Mouse (Mus musculus) gastrocnemius, postnatal 36 days (tissue): ENCODE data around the gene Hcfc1. TPM values are rescaled to one million over a fixed set of nuclear protein-coding genes. Genes with fewer than 3 reads are reported as not detected.

ENCODE experiments used
- total RNA-seq, 2 experiments: library from RNA; stranded (reverse); gene quantifications; 2 replicates each; pipeline ENCODE4 v1.2.3; 2021

Hcfc1 gene
- total RNA-seq, 2 experiments from 2014 or later, result 30.2 to 32.1 TPM

Other genes starting within 250 kb of the Hcfc1 start
- 10 to 100 TPM; 23.0 to 25.3 TPM for gene Abcd1, start 249.8 kb downstream of the Hcfc1 start, total RNA-seq
- gene Plxnb3, start 209.3 kb downstream of the Hcfc1 start, total RNA-seq, result under 1 TPM; 0.64 TPM
- gene Srpk3, start 192.0 kb downstream of the Hcfc1 start, total RNA-seq, result 10 to 100 TPM; 43.5 to 47.5 TPM
- 100 to 1,000 TPM; 401 to 409 TPM for gene Idh3g, start 179.5 kb downstream of the Hcfc1 start, total RNA-seq
- 10 to 100 TPM; 69.3 to 83.2 TPM for gene Ssr4, start 179.3 kb downstream of the Hcfc1 start, total RNA-seq
- gene Pdzd4, start 141.4 kb downstream of the Hcfc1 start, total RNA-seq, result under 1 TPM; 0.56 to 0.96 TPM
- not detected for gene Avpr2, start 74.3 kb downstream of the Hcfc1 start, total RNA-seq
- gene L1cam, start 70.3 kb downstream of the Hcfc1 start, total RNA-seq, result 1 to 10 TPM; 1.8 to 2.3 TPM
- gene Arhgap4, start 44.5 kb downstream of the Hcfc1 start, total RNA-seq, result 1 to 10 TPM in 1 of 2 experiments, under 1 TPM in 1; 0.67 to 1.0 TPM
- 10 to 100 TPM; 52.9 to 57.1 TPM for gene Naa10, start 44.4 kb downstream of the Hcfc1 start, total RNA-seq
- 1 to 10 TPM; 1.8 to 2.5 TPM for gene Renbp, start 35.5 kb downstream of the Hcfc1 start, total RNA-seq
- 10 to 100 TPM; 40.0 to 41.4 TPM for gene Irak1, start 57.6 kb upstream of the Hcfc1 start, total RNA-seq
- gene Opn1mw, start 161.1 kb upstream of the Hcfc1 start, total RNA-seq, result not detected
- 10 to 100 TPM; 21.6 to 27.7 TPM for gene Mecp2, start 169.0 kb upstream of the Hcfc1 start, total RNA-seq
- not detected for gene Tex28, start 201.5 kb upstream of the Hcfc1 start, total RNA-seq
- not detected for gene Tktl1, start 210.9 kb upstream of the Hcfc1 start, total RNA-seq